Mouse (Mus musculus) kidney, postnatal 36 days (tissue): Measurements from ENCODE around the gene Gm11634.

Experiments used
- DNase-seq, 2 experiments: peaks; one replicate each; pipeline ENCODE4 v3.0.0; 2021 to 2022; ENCODE audit warnings: mixed read lengths in 2 of 2

Gm11634 gene

GRCm38 (mm10) chr11:101556541-101556940 is 42.5 kb downstream of the Gm11634 start:
- DNase-seq = peak; percentile 74 to 89

GRCm38 (mm10) chr11:101553354-101553930 is 45.6 kb downstream of the Gm11634 start:
- DNase-seq = peak in 1 of 2 experiments; percentile 24

GRCm38 (mm10) chr11:101552476-101553300 is 46.4 kb downstream of the Gm11634 start:
- peak; percentile 96 to 100 for DNase-seq

GRCm38 (mm10) chr11:101551751-101552475 is 47.1 kb downstream of the Gm11634 start, which contains the start of the genes Brca1 and Nbr1:
Brca1 (minus strand) TSS chr11:101551955.
Nbr1 (plus strand) TSS chr11:101552149.
- peak; percentile 95 to 96 for DNase-seq

- DNase-seq = no peak
Observed at GRCm38 (mm10) chr11:101548526-101548925, 50.5 kb downstream of the Gm11634 start.

GRCm38 (mm10) chr11:101544132-101544531 is 54.9 kb downstream of the Gm11634 start:
- no peak for DNase-seq
